Mouse (Mus musculus): Measurements from ENCODE around the gene Lrrtm4.

Lrrtm4 gene

DNA sequence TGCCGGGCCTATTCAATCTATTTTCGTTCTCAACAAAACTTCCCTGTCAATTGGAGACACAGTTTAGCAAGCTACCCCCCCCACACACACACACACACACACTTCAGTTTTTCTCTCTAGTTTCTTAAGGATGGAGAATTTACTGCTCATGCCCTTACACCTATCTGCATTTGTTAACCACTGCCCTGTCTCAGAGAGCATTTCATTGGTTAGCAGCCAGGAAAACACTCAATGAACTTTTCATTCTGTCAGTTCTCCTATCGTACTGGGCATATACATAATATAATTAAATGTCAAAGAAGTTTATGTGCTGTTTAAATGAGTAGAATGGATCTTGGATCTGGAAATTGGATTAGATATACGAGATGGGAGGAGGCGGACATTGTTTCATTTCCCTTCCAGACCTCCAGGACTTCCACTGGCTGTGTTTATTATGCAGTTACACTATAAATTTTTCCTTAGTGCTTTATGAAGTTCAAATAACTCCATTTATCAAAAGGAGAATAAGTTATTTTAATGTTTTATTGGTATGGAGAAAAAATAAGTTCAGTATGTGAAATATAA is 742.0 kb downstream of the Lrrtm4 start:
- DNase-seq: no peak

DNA sequence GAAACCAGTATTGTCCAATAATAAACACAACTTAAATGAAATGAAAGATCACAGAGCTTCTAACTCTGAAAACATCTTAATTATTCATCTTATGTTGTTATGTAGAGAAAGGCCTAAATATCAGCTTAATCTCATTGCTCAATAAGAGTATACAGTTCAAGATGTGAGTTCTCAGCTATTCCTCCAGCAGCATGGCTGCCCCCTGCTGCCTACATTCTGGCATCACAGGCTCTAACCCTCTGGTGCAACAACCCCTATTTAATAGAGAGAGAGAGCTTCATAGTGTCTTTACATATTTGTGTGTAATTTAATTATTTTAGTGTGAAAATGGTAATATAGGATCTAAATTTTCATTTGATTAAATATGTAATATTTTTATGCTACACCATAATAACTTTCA is 767.6 kb downstream of the Lrrtm4 start:
- peak; percentile 17 for DNase-seq

DNA sequence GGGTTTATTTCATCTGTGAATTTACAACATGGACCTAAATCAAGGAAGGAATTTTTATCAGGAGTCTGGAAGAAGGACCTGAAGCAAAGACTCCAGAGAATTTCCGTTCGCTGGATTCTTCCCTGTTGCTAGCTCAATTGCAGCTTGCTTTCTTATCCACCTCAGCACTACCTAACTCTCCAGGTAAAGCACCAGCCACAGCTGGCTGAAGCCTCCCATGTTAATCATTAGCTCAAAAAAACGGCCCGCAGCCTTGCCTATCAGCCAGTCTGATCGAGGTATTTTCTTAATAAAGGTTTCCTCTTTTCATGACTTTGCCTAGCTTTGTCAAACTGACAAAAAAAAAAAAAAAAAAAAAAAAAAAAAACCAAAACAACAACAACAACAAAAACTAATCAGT is 805.1 kb downstream of the Lrrtm4 start:
- DNase-seq: peak; percentile 17

DNA sequence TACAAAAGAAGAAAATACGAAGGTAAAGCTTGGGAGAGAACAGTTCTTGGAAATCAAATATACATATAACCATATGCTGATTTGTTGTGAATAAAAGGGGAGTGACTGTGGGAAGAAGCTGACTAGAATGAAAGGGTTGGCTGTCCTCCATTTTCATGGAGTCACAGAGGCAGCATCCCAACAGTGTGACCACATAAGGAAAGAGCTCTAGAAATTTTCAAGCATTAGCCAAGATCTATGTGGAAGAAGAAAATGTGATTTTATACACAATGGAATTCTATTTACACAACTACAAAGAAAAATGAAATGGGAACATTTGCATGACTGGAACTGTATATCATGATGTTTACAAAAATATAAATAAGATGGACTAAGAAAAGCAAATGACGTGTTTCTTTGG is 821.1 kb downstream of the Lrrtm4 start:
- DNase-seq: no peak

DNA sequence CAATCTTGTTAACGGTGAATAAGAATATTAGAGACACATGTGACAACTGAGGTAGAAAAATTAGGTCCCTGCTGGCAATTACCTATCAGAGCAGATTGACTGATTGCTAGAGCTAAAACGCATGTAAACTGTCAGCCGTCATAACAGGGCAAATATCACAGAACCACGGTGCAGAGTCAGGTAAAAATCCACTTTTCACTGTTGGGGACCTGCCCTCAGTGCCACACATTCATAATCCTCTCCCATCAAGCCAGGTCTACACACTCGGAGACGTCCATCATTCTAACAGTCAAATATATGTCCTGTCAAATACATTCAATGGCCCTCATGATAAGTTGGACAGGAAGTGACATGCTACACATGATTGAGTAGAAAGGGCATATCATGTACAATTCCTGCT is 826.6 kb downstream of the Lrrtm4 start:
- no peak for DNase-seq

DNA sequence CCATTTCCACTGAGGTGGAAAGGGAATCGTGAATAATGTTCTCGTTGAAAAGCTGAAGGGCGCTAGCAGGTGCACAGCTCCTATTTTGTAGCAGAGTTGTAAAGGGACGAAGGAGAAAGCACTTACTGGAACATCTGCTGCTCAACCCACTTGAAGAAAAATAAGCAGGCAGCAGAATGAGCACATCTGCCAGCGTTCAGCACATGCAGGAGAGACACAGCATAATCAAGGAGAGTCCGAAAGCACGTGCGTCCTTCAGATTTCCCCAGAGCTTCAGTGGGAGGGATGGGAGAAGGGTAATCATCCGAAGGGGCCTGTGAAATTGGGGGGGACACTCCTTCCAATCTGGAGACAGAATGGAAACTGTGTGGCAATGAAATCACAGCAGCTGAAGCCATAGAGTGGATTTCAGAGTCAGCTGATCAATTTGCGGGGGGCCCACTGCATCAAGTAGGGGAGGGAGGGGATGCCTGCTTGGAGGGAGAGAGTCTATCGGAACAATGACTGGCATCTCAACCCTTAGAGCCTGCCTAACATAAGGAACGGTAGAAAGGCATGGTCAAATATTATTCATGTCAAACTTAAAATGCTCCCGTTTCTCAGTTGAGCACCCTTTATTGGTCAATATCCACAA is 838.4 kb downstream of the Lrrtm4 start:
- no peak for DNase-seq
